Mouse (Mus musculus): Measurements from ENCODE around the gene Lrmda. TPM values are rescaled to one million over a fixed set of nuclear protein-coding genes. Genes with fewer than 3 reads are reported as not detected.

The Lrmda gene
- polyA plus RNA-seq, 1 experiment from 2014 or later, result 0.23 TPM

- no peaks in the 10 kb centered on the region for H3K9me3 ChIP-seq (replicated peaks)
- no peak overlapping the region for H3K9ac ChIP-seq
- H3K4me3 ChIP-seq, result no peak overlapping the region
- ATAC-seq, result no peak
- no peaks in the 10 kb centered on the region for H3K27me3 ChIP-seq (replicated peaks)
- no peaks in the 10 kb centered on the region for H3K36me3 ChIP-seq
- WGBS (ENCODE audit: insufficient replicate concordance), result 69% methylated on average over 9 of the region's 9 CpGs
- no peak overlapping the region for H3K4me2 ChIP-seq
- H3K4me1 ChIP-seq, result no peaks in the 10 kb centered on the region
- H3K27ac ChIP-seq, result no peak overlapping the region
Measured at GRCm38 (mm10) chr14:22372666-22373360, 353.3 kb downstream of the Lrmda start.

DNA sequence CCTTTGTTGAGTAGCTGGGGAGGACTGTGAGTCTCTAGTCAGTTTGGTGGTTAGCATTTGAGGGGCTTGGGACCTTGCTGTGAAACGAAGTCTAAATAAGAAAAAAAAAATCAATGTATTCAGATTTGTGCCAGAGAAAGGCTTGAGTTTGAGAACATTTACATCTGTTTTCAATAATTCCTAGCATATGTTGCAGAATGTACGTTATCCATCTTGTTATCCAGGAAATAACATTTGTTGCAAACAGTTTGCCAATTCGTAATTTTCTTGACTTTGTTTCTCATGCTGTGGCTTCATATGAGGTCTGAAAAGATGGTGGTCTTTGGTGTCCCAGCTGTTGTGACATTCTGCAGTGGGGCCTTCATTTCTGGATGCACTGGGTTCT, 353.8 kb downstream of the Lrmda start:
- Histone ChIP-seq H3K27ac (no peak overlapping the region), H3K9ac (no peak overlapping the region), H3K36me3 (no peaks in the 10 kb centered on the region), H3K4me2 (no peak overlapping the region), H3K4me1 (no peaks in the 10 kb centered on the region), H3K27me3 (replicated peaks) (no peaks in the 10 kb centered on the region), H3K4me3 (no peak overlapping the region), H3K9me3 (replicated peaks) (no peaks in the 10 kb centered on the region)
- ATAC-seq, result no peak
- WGBS (ENCODE audit: insufficient replicate concordance), result 58% methylated on average over 3 of the region's 3 CpGs

DNA sequence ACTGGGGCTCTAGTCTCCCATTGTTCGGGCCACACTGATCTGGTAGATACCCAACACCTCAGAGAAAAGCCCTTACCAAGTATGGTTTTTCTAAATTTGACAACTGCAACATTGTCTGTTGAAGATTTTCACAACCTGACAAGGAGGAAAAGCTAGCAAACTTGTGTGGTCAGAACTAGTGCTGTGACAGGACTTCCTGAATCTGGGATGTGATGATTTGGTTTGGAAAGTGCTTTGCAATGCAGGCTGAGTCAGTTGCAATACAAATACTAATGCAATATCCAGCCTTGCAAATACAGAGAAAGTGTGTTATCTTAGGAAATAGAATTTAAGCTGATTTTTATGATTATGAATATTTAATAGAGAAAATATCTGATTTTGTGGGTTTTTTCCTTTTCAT, 357.6 kb downstream of the Lrmda start:
- no peak overlapping the region for H3K4me2 ChIP-seq
- H3K27ac ChIP-seq, result no peak overlapping the region
- no peaks in the 10 kb centered on the region for H3K4me1 ChIP-seq
- no peak overlapping the region for H3K9ac ChIP-seq
- ATAC-seq, result no peak
- WGBS (ENCODE audit: insufficient replicate concordance), result 45% methylated on average over 1 of the region's 1 CpGs
- H3K9me3 ChIP-seq (replicated peaks), result no peaks in the 10 kb centered on the region
- H3K27me3 ChIP-seq (replicated peaks), result no peaks in the 10 kb centered on the region
- no peak overlapping the region for H3K4me3 ChIP-seq
- no peaks in the 10 kb centered on the region for H3K36me3 ChIP-seq

GRCm38 (mm10) chr14:22382101-22382500, 362.6 kb downstream of the Lrmda start:
- H3K4me3 ChIP-seq, result no peak overlapping the region
- ATAC-seq, result no peak
- no peak overlapping the region for H3K9ac ChIP-seq
- no peaks in the 10 kb centered on the region for H3K9me3 ChIP-seq (replicated peaks)
- H3K36me3 ChIP-seq, result no peaks in the 10 kb centered on the region
- WGBS (ENCODE audit: insufficient replicate concordance), result 68% methylated on average over 4 of the region's 4 CpGs
- no peak overlapping the region for H3K27ac ChIP-seq
- H3K27me3 ChIP-seq (replicated peaks), result no peaks in the 10 kb centered on the region
- no peaks in the 10 kb centered on the region for H3K4me1 ChIP-seq
- no peak overlapping the region for H3K4me2 ChIP-seq

DNA sequence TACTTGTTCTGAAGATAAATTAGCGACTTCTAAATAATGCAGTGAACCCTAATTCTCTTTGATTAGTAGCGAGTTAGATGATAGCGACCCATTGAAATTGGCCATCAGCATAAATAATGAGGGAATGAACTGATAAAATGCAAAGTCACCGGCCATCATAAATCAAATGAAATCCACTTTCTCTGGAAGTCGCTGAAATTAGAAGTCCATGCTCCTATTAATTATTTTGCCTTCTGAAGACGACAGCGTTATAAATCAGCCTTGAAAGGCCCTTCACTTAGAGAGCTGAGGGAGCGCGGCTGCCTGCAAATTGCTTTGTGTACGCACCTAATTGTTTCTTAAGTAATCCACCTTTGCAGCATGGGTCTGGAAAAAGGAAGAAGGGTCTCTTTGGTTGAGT, 374.1 kb downstream of the Lrmda start:
- H3K4me1 ChIP-seq, result no peaks in the 10 kb centered on the region
- no peaks in the 10 kb centered on the region for H3K27me3 ChIP-seq (replicated peaks)
- no peak for ATAC-seq
- H3K4me2 ChIP-seq, result no peak overlapping the region
- H3K9me3 ChIP-seq (replicated peaks), result no peaks in the 10 kb centered on the region
- H3K36me3 ChIP-seq, result no peaks in the 10 kb centered on the region
- H3K27ac ChIP-seq, result no peak overlapping the region
- H3K4me3 ChIP-seq, result no peak overlapping the region
- H3K9ac ChIP-seq, result no peak overlapping the region
- 77% methylated on average over 10 of the region's 10 CpGs for WGBS (ENCODE audit: insufficient replicate concordance)

- no peaks in the 10 kb centered on the region for H3K4me1 ChIP-seq
- no peaks in the 10 kb centered on the region for H3K36me3 ChIP-seq
- no peak overlapping the region for H3K4me3 ChIP-seq
- no peak overlapping the region for H3K4me2 ChIP-seq
- H3K9ac ChIP-seq, result no peak overlapping the region
- H3K27ac ChIP-seq, result no peak overlapping the region
- 67% methylated on average over 4 of the region's 4 CpGs for WGBS (ENCODE audit: insufficient replicate concordance)
- no peak for ATAC-seq
- H3K9me3 ChIP-seq (replicated peaks), result no peaks in the 10 kb centered on the region
- no peaks in the 10 kb centered on the region for H3K27me3 ChIP-seq (replicated peaks)
Measured at GRCm38 (mm10) chr14:22402411-22402810, 382.9 kb downstream of the Lrmda start.

- H3K36me3 ChIP-seq, result no peaks in the 10 kb centered on the region
- no peak for ATAC-seq
- WGBS (ENCODE audit: insufficient replicate concordance), result 78% methylated on average over 5 of the region's 5 CpGs
- H3K9ac ChIP-seq, result no peak overlapping the region
- H3K4me2 ChIP-seq, result no peak overlapping the region
- H3K27me3 ChIP-seq (replicated peaks), result no peaks in the 10 kb centered on the region
- H3K4me3 ChIP-seq, result no peak overlapping the region
- H3K27ac ChIP-seq, result no peak overlapping the region
- H3K9me3 ChIP-seq (replicated peaks), result no peaks in the 10 kb centered on the region
- no peaks in the 10 kb centered on the region for H3K4me1 ChIP-seq
Measured at GRCm38 (mm10) chr14:22406623-22407022, 387.1 kb downstream of the Lrmda start.

DNA sequence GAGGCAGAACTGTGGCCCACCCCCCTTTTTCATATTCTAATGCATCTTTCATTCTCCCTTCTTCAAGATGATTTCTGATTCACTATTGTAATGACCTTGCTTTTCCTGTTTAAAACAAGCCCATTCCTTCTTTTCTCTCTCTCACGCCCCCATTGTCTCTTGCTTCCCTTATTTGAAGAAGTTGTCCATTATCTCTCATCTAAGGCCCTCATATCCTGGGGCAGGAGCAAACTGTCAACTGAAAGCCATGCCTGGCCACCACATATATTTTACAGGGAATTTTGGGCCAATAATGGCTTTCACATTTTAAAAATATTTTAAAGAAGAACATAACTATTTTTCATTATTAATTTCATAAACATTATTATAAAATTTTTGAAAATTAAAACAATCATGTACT, 391.3 kb downstream of the Lrmda start:
- Histone ChIP-seq H3K36me3 (no peaks in the 10 kb centered on the region), H3K4me3 (no peak overlapping the region), H3K4me2 (no peak overlapping the region), H3K4me1 (no peaks in the 10 kb centered on the region), H3K9me3 (replicated peaks) (no peaks in the 10 kb centered on the region), H3K9ac (no peak overlapping the region), H3K27me3 (replicated peaks) (no peaks in the 10 kb centered on the region), H3K27ac (no peak overlapping the region)
- WGBS (ENCODE audit: insufficient replicate concordance), result 33% methylated on average over 1 of the region's 1 CpGs
- ATAC-seq, result no peak

GRCm38 (mm10) chr14:22413220-22413619, 393.7 kb downstream of the Lrmda start:
- Histone ChIP-seq H3K4me2 (no peak overlapping the region), H3K9ac (no peak overlapping the region), H3K36me3 (no peaks in the 10 kb centered on the region), H3K4me1 (no peaks in the 10 kb centered on the region), H3K27ac (no peak overlapping the region), H3K27me3 (replicated peaks) (no peaks in the 10 kb centered on the region), H3K9me3 (replicated peaks) (no peaks in the 10 kb centered on the region), H3K4me3 (no peak overlapping the region)
- 68% methylated on average over 7 of the region's 7 CpGs for WGBS (ENCODE audit: insufficient replicate concordance)
- ATAC-seq, result no peak

- no peaks in the 10 kb centered on the region for H3K9me3 ChIP-seq (replicated peaks)
- no peak overlapping the region for H3K27ac ChIP-seq
- no peaks in the 10 kb centered on the region for H3K36me3 ChIP-seq
- no peak overlapping the region for H3K9ac ChIP-seq
- H3K27me3 ChIP-seq (replicated peaks), result no peaks in the 10 kb centered on the region
- H3K4me3 ChIP-seq, result no peak overlapping the region
- WGBS (ENCODE audit: insufficient replicate concordance), result 72% methylated on average over 3 of the region's 3 CpGs
- ATAC-seq, result no peak
- H3K4me1 ChIP-seq, result no peaks in the 10 kb centered on the region
- no peak overlapping the region for H3K4me2 ChIP-seq
Measured at GRCm38 (mm10) chr14:22417706-22418105, 398.2 kb downstream of the Lrmda start.

DNA sequence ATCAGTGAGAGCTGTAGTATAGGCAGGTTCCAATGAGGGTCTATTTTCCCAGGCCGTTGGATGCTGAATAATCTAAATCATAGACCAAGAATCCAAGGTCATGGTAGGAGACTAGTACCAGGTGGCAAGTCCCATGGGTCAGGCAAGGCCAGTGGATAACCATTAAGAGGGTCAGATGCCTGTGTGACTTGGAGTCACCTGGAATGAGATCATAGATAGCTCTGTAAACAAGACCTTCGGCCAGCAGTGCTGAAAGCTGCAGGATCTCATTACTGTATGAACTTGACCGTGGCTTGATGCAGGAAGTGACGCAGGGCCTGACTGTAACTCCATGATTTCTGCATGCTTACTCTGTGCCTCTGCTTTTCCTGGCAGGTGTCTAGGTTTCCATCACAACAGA, 402.2 kb downstream of the Lrmda start:
- no peak for ATAC-seq
- WGBS (ENCODE audit: insufficient replicate concordance), result 69% methylated on average over 4 of the region's 4 CpGs
- Histone ChIP-seq H3K27me3 (replicated peaks) (no peaks in the 10 kb centered on the region), H3K4me1 (no peaks in the 10 kb centered on the region), H3K9me3 (replicated peaks) (no peaks in the 10 kb centered on the region), H3K9ac (no peak overlapping the region), H3K4me2 (no peak overlapping the region), H3K4me3 (no peak overlapping the region), H3K27ac (no peak overlapping the region), H3K36me3 (no peaks in the 10 kb centered on the region)

DNA sequence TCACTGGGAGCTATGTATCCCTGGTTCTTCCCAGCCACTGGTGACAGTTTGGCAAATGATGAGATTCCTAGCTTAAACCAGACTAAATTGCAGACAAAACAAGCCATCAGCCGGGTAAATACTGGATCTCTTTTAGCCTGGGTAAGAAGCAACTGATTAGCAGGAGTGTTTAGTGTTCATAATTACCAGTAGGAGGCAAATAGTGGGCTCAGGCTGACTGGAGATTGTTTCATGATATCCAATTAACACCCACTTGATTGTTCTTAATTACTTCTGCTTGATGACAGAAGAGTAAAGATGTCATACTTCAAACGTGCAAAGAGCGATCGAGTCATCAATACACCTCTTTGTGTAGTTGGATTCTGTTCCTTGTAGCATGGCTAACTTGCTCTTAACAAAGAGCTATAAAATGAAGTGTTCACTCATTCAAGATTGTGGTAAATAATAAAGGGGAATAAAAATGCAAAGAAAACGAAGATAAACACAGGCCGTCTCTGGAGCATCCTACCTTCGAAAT, 405.6 kb downstream of the Lrmda start:
- H3K9ac ChIP-seq, result no peak overlapping the region
- ATAC-seq, result no peak
- no peaks in the 10 kb centered on the region for H3K27me3 ChIP-seq (replicated peaks)
- WGBS (ENCODE audit: insufficient replicate concordance), result 71% methylated on average over 7 of the region's 7 CpGs
- H3K4me1 ChIP-seq, result no peaks in the 10 kb centered on the region
- H3K4me3 ChIP-seq, result no peak overlapping the region
- H3K36me3 ChIP-seq, result no peaks in the 10 kb centered on the region
- H3K4me2 ChIP-seq, result no peak overlapping the region
- no peaks in the 10 kb centered on the region for H3K9me3 ChIP-seq (replicated peaks)
- no peak overlapping the region for H3K27ac ChIP-seq

DNA sequence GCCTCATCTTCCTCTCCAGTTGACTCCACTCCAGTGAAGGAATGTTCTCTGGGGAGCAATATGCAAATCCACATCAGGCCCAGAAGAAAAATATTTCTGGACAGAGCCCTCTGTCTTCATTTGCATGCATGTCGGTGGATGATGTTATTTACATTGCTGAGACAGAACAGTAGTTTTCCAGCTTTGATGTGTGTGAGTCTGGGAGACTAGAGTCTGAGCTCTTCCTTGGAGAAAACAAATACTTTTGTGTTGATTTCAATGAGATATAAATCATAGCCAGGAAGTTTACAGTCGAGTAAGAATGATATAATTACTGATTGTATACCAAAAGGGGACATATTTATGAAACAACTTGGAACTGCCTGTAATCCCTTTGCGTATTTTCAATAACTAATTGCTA, 415.9 kb downstream of the Lrmda start:
- no peak for ATAC-seq
- H3K36me3 ChIP-seq, result no peaks in the 10 kb centered on the region
- H3K4me1 ChIP-seq, result peaks cover 1% of the 10 kb centered on the region; the same call in 1 of the 2 replicates
- no peaks in the 10 kb centered on the region for H3K9me3 ChIP-seq (replicated peaks)
- H3K27me3 ChIP-seq (replicated peaks), result no peaks in the 10 kb centered on the region
- no peak overlapping the region for H3K4me2 ChIP-seq
- WGBS (ENCODE audit: insufficient replicate concordance), result 54% methylated on average over 3 of the region's 3 CpGs
- H3K9ac ChIP-seq, result no peak overlapping the region
- no peak overlapping the region for H3K4me3 ChIP-seq
- no peak overlapping the region for H3K27ac ChIP-seq
